Comparison of ENCODE assay signal across 8 mouse cellular contexts in genomic region chr15:83563857-83564651, GRCm38 (mm10). TPM values are rescaled to one million over a fixed set of nuclear protein-coding genes. Genes with fewer than 3 reads are reported as not detected.
DNase-seq lines count a peak whose midpoint lies in the region; ATAC-seq lines count a peak whose summit lies in the region.

No protein-coding gene starts in this region.

- peaks cover 11% of the 10 kb centered on the region; the same call in 1 of the 2 replicates for H3K4me1 ChIP-seq in embryonic facial prominence, embryonic 14.5 days (ENCODE audit: control insufficient read depth, insufficient read depth, low read length)
- H3K4me1 ChIP-seq in midbrain, embryonic 10.5 days = peaks cover 26% of the 10 kb centered on the region

- peak; percentile 22 for DNase-seq in ovary, postnatal 10 days (ENCODE audit: low spot score)
- DNase-seq in ovary, adult 18-20 months (ENCODE audit: low spot score) = no peak
- peak; percentile 69 for DNase-seq in embryonic facial prominence, embryonic 14.5 days (ENCODE audit: low spot score)
- DNase-seq in heart, postnatal 10 days = peak; percentile 63 to 73
- DNase-seq in kidney, postnatal 4 days = peak; percentile 63 to 74
- peak; percentile 63 for DNase-seq in midbrain, embryonic 10.5 days (ENCODE audit: low spot score)
- DNase-seq in splenic B cell, adult 2 months (ENCODE audit: low read depth, low spot score) = peak; percentile 51
- no peak for DNase-seq in left cerebral cortex, adult 9 months (ENCODE audit: low spot score in 2 of 2)

- peak overlapping the region; percentile 97 for H3K4me2 ChIP-seq in embryonic facial prominence, embryonic 14.5 days (ENCODE audit: low read depth, low read length)

- no peaks in the 10 kb centered on the region for H3K9me3 ChIP-seq in embryonic facial prominence, embryonic 14.5 days (ENCODE audit: control insufficient read depth, low read length)
- no peaks in the 10 kb centered on the region for H3K9me3 ChIP-seq in midbrain, embryonic 10.5 days (replicated peaks)

- no peaks in the 10 kb centered on the region for H3K27me3 ChIP-seq in embryonic facial prominence, embryonic 14.5 days (replicated peaks; ENCODE audit: control insufficient read depth, insufficient read depth, low read length)
- H3K27me3 ChIP-seq in midbrain, embryonic 10.5 days (ENCODE audit: low read depth, poor library complexity, severe bottlenecking) = peaks cover 33% of the 10 kb centered on the region
- no peaks in the 10 kb centered on the region for H3K27me3 ChIP-seq in splenic B cell, adult 2 months (ENCODE audit: control insufficient read depth, insufficient read depth, low read length, poor library complexity, severe bottlenecking)

- WGBS in embryonic facial prominence, embryonic 14.5 days = 3% methylated on average over 27 of the region's 27 CpGs
- 2% methylated on average over 27 of the region's 27 CpGs for WGBS in midbrain, embryonic 10.5 days

- H3K9ac ChIP-seq in embryonic facial prominence, embryonic 14.5 days (ENCODE audit: low read depth, low read length) = peak overlapping the region; percentile 58

- peak; percentile 44; the same call in 1 of the 2 replicates for ATAC-seq in embryonic facial prominence, embryonic 14.5 days (ENCODE audit: low read depth)

- intact Hi-C loops in heart, postnatal 10 days (cut with DNase I) = loop anchor here (5.0 kb wide), 1 partner anchor 37 kb away; the partner anchor contains the start of gene Bik

- H3K27ac ChIP-seq in embryonic facial prominence, embryonic 14.5 days (replicated peaks; ENCODE audit: low read depth, low read length) = peak overlapping the region; percentile 23
- peak overlapping the region; percentile 80 for H3K27ac ChIP-seq in midbrain, embryonic 10.5 days (replicated peaks)

- peak overlapping the region; percentile 45 for H3K4me3 ChIP-seq in embryonic facial prominence, embryonic 14.5 days (ENCODE audit: low read depth, low read length)
- H3K4me3 ChIP-seq in midbrain, embryonic 10.5 days = peak overlapping the region; percentile 61

- H3K36me3 ChIP-seq in embryonic facial prominence, embryonic 14.5 days (ENCODE audit: control insufficient read depth, insufficient read depth, low read length) = no peaks in the 10 kb centered on the region
- no peaks in the 10 kb centered on the region for H3K36me3 ChIP-seq in midbrain, embryonic 10.5 days
- H3K36me3 ChIP-seq in splenic B cell, adult 2 months (ENCODE audit: control insufficient read depth, insufficient read depth, low read length, poor library complexity, severe bottlenecking) = no peaks in the 10 kb centered on the region

RNA-seq across cellular contexts. Expression of gene Mcat, which starts 0.5 kb away (rescaled TPM):
- polyA plus RNA-seq in embryonic facial prominence, embryonic 14.5 days (2014; fragmentation: Nextera tagmentation; extraction: Ambion mirVana) = 34.9 and 37.1 TPM in 2 replicates
- total RNA-seq in heart, postnatal 10 days (2021) = 10 to 100 TPM; 31.9 to 34.1 TPM
- polyA plus RNA-seq in midbrain, embryonic 10.5 days (2016; fragmentation: Nextera tagmentation; extraction: Ambion mirVana) = 44.7 and 46.2 TPM in 2 replicates

RNA-seq across cellular contexts. Expression of gene Tspo, which starts 0.7 kb away (rescaled TPM):
- polyA plus RNA-seq in embryonic facial prominence, embryonic 14.5 days (2014; fragmentation: Nextera tagmentation; extraction: Ambion mirVana) = 56.7 and 70.8 TPM in 2 replicates
- total RNA-seq in heart, postnatal 10 days (2021) = 10 to 100 TPM; 81.5 to 89.5 TPM
- polyA plus RNA-seq in midbrain, embryonic 10.5 days (2016; fragmentation: Nextera tagmentation; extraction: Ambion mirVana) = 35.6 and 41.4 TPM in 2 replicates

RNA-seq across cellular contexts. Expression of gene Ttll12, which starts 30.9 kb away (rescaled TPM):
- 30.7 and 36.8 TPM in 2 replicates for polyA plus RNA-seq in embryonic facial prominence, embryonic 14.5 days (2014; fragmentation: Nextera tagmentation; extraction: Ambion mirVana)
- total RNA-seq in heart, postnatal 10 days (2021) = 1 to 10 TPM; 6.4 to 9.0 TPM
- 57.0 and 57.4 TPM in 2 replicates for polyA plus RNA-seq in midbrain, embryonic 10.5 days (2016; fragmentation: Nextera tagmentation; extraction: Ambion mirVana)

RNA-seq across cellular contexts. Expression of gene Bik, which starts 37.4 kb away (rescaled TPM):
- polyA plus RNA-seq in embryonic facial prominence, embryonic 14.5 days (2014; fragmentation: Nextera tagmentation; extraction: Ambion mirVana) = 5.2 and 5.6 TPM in 2 replicates
- 10 to 100 TPM; 19.4 to 19.7 TPM for total RNA-seq in heart, postnatal 10 days (2021)
- polyA plus RNA-seq in midbrain, embryonic 10.5 days (2016; fragmentation: Nextera tagmentation; extraction: Ambion mirVana) = 2.9 and 3.1 TPM in 2 replicates

RNA-seq across cellular contexts. Expression of gene Ttll1, which starts 53.4 kb away (rescaled TPM):
- 9.4 and 11.3 TPM in 2 replicates for polyA plus RNA-seq in embryonic facial prominence, embryonic 14.5 days (2014; fragmentation: Nextera tagmentation; extraction: Ambion mirVana)
- total RNA-seq in heart, postnatal 10 days (2021) = 10 to 100 TPM; 36.9 to 37.0 TPM
- 34.3 and 42.6 TPM in 2 replicates for polyA plus RNA-seq in midbrain, embryonic 10.5 days (2016; fragmentation: Nextera tagmentation; extraction: Ambion mirVana)

Comparison
In these comparisons a context has a peak if more than half of its experiments do, and no peak if none do; other contexts are left out.
1. DNase-seq: peak in ovary, postnatal 10 days (single experiment), embryonic facial prominence, embryonic 14.5 days (single experiment), heart, postnatal 10 days (2 of 2), kidney, postnatal 4 days (2 of 2), midbrain, embryonic 10.5 days (single experiment) and splenic B cell, adult 2 months (single experiment); none in ovary, adult 18-20 months (single experiment) and left cerebral cortex, adult 9 months (0 of 2).